Mouse (Mus musculus) myocyte (in vitro differentiated cells): ENCODE results near the gene Hoxc4.

Experiments used
- E2F4 ChIP-seq: IDR thresholded peaks from one replicate; pipeline ENCODE4 v1.6.1; 2011; ENCODE audit warnings: mild to moderate bottlenecking, control low read depth, moderate library complexity; ENCODE audit not compliant: insufficient read depth
- MAX ChIP-seq: IDR thresholded peaks from one replicate; pipeline ENCODE4 v1.6.1; 2011; ENCODE audit warnings: low read depth, mild to moderate bottlenecking, control low read depth
- MYOG ChIP-seq, 3 experiments: IDR thresholded peaks; one replicate each; pipeline ENCODE4 v1.6.1; 2011; ENCODE audit warnings: control low read depth in 2 of 3, low read depth in 2 of 3, mild to moderate bottlenecking in 2 of 3; ENCODE audit not compliant: insufficient read length in 2 of 3, control insufficient read depth in 1 of 3, insufficient read depth in 1 of 3
- POLR2A ChIP-seq: IDR thresholded peaks from one replicate; pipeline ENCODE4 v1.6.1; 2011; ENCODE audit warnings: low read depth, mild to moderate bottlenecking, control low read depth, moderate library complexity; ENCODE audit not compliant: insufficient read length
- POLR2AphosphoS2 ChIP-seq: IDR thresholded peaks from one replicate; pipeline ENCODE4 v1.6.1; 2011; ENCODE audit warnings: low read depth, control low read depth; ENCODE audit not compliant: insufficient read length
- REST ChIP-seq: IDR thresholded peaks from one replicate; pipeline ENCODE4 v1.6.1; 2011; ENCODE audit warnings: mild to moderate bottlenecking, control low read depth, moderate library complexity; ENCODE audit not compliant: insufficient read depth, insufficient read length
- SRF ChIP-seq: IDR thresholded peaks from one replicate; pipeline ENCODE4 v1.6.1; 2011; ENCODE audit warnings: low read depth; ENCODE audit not compliant: control insufficient read depth, insufficient read length
- TCF12 ChIP-seq: IDR thresholded peaks from one replicate; pipeline ENCODE4 v1.6.1; 2011; ENCODE audit warnings: mild to moderate bottlenecking, control low read depth; ENCODE audit not compliant: poor library complexity, insufficient read depth, severe bottlenecking
- USF1 ChIP-seq: IDR thresholded peaks from one replicate; pipeline ENCODE4 v1.6.1; 2011; ENCODE audit warnings: low read depth, mild to moderate bottlenecking, control low read depth, moderate library complexity

- TF ChIP-seq SRF = no peak
- TF ChIP-seq E2F4 = no peak
- no peak for TF ChIP-seq USF1
- no peak for TF ChIP-seq POLR2A
- TF ChIP-seq REST = no peak
- no peak for TF ChIP-seq MAX
- no peak for TF ChIP-seq MYOG (IDR thresholded peaks at IDR 0.05; ENCODE audit: control insufficient read depth in 1 of 3, insufficient read depth in 1 of 3, insufficient read length in 2 of 3, low read depth in 2 of 3)
- TF ChIP-seq TCF12 = no peak
- no peak for TF ChIP-seq POLR2AphosphoS2
Measured at GRCm38 (mm10) chr15:103015009-103015399, 3.7 kb upstream of the Hoxc4 start.
